Mouse (Mus musculus) CH12.LX (cell line): ENCODE measurements around the gene Ric8b. TPM values are rescaled to one million over a fixed set of nuclear protein-coding genes. Genes with fewer than 3 reads are reported as not detected.

Experiments used
- DNase-seq: peaks from one replicate; pipeline ENCODE4 v3.0.0-alpha.2; 2013; ENCODE audit errors: extremely low read depth
- H3K27ac ChIP-seq: 2 replicates; pipeline ENCODE4 v1.5.1; 2012; ENCODE audit warnings: low read depth, mild to moderate bottlenecking, control low read depth, moderate library complexity; ENCODE audit not compliant: insufficient read depth
- H3K27me3 ChIP-seq: replicated peaks from 2 replicates; pipeline ENCODE3; 2012; ENCODE audit warnings: inconsistent platforms
- H3K36me3 ChIP-seq, 2 experiments: replicated peaks in 1 of 2; 2 replicates each; pipeline versions ENCODE3 to v1.6.1; 2012; ENCODE audit warnings: inconsistent platforms in 1 of 2, low read length in 1 of 2, mild to moderate bottlenecking in 1 of 2, mixed read lengths in 1 of 2, moderate library complexity in 1 of 2; ENCODE audit not compliant: control insufficient read depth in 1 of 2, insufficient read depth in 1 of 2
- H3K4me1 ChIP-seq, 2 experiments: 2 replicates each; pipeline ENCODE4 v1.6.1; 2012; ENCODE audit warnings: inconsistent platforms in 1 of 2, moderate library complexity in 1 of 2; ENCODE audit not compliant: insufficient read depth in 2 of 2, control insufficient read depth in 1 of 2
- H3K4me2 ChIP-seq: 2 replicates; pipeline ENCODE4 v1.6.1; 2012; ENCODE audit warnings: low read depth, mild to moderate bottlenecking, control low read depth; ENCODE audit not compliant: poor library complexity, insufficient read depth, severe bottlenecking
- H3K4me3 ChIP-seq, 3 experiments: fragments of 150-350 bp in 1 of 3; sonication (generic) in 1 of 3; replicated peaks in 1 of 3; 2 replicates each; pipeline versions ENCODE3 to v1.5.1; 2011 to 2012; ENCODE audit warnings: low read depth in 2 of 3, low read length in 2 of 3, mild to moderate bottlenecking in 2 of 3, moderate library complexity in 2 of 3, control low read depth in 1 of 3, improper control_type of control experiment in 1 of 3, inconsistent platforms in 1 of 3, mixed read lengths in 1 of 3; ENCODE audit not compliant: poor library complexity in 1 of 3
- H3K79me2 ChIP-seq: replicated peaks from 2 replicates; pipeline ENCODE4 v1.6.1; 2012; ENCODE audit warnings: mild to moderate bottlenecking, moderate library complexity; ENCODE audit not compliant: control insufficient read depth, poor library complexity, insufficient read depth, severe bottlenecking; ENCODE audit errors: extremely low read depth
- H3K9ac ChIP-seq: 2 replicates; pipeline ENCODE4 v1.6.1; 2012; ENCODE audit warnings: low read depth, mild to moderate bottlenecking, control low read depth, moderate library complexity; ENCODE audit not compliant: insufficient read depth
- H3K9me3 ChIP-seq: replicated peaks from 2 replicates; pipeline ENCODE3; 2012; ENCODE audit warnings: low read length, inconsistent platforms, mixed read lengths
- CHD1 ChIP-seq: IDR thresholded peaks from 2 replicates; pipeline ENCODE4 v1.6.1; 2012; ENCODE audit warnings: low read depth, low read length, improper control_type of control experiment, inconsistent platforms
- CHD2 ChIP-seq: IDR thresholded peaks from 2 replicates; pipeline ENCODE4 v1.6.1; 2011; ENCODE audit warnings: low read length, improper control_type of control experiment
- CTCF ChIP-seq, 2 experiments: IDR thresholded peaks in 1 of 2; conservative IDR thresholded peaks in 1 of 2; 2 replicates each; pipeline ENCODE4 v1.5.1; 2011 to 2012; ENCODE audit warnings: low read depth in 2 of 2, low read length in 2 of 2, improper control_type of control experiment in 1 of 2, inconsistent platforms in 1 of 2, mild to moderate bottlenecking in 1 of 2, moderate library complexity in 1 of 2
- ETS1 ChIP-seq: conservative IDR thresholded peaks from 2 replicates; pipeline ENCODE4 v1.6.1; 2012; ENCODE audit warnings: low read depth, mild to moderate bottlenecking, inconsistent platforms, low read length, improper control_type of control experiment, moderate library complexity
- JUN ChIP-seq: IDR thresholded peaks from 2 replicates; pipeline ENCODE4 v1.6.1; 2011; ENCODE audit warnings: low read depth, mild to moderate bottlenecking, low read length, improper control_type of control experiment, moderate library complexity; ENCODE audit not compliant: insufficient read depth
- KAT2A ChIP-seq: IDR thresholded peaks from 2 replicates; pipeline ENCODE4 v1.6.1; 2012; ENCODE audit warnings: low read length, improper control_type of control experiment, inconsistent platforms; ENCODE audit not compliant: insufficient replicate concordance
- MAZ ChIP-seq: IDR thresholded peaks from 2 replicates; pipeline ENCODE4 v1.6.1; 2012; ENCODE audit warnings: low read depth, mild to moderate bottlenecking, inconsistent platforms, low read length, improper control_type of control experiment, moderate library complexity
- MXI1 ChIP-seq: IDR thresholded peaks from 2 replicates; pipeline ENCODE4 v1.6.1; 2011; ENCODE audit warnings: mild to moderate bottlenecking, low read depth, low read length, improper control_type of control experiment
- MYC ChIP-seq: IDR thresholded peaks from 2 replicates; pipeline ENCODE4 v1.6.1; 2011; ENCODE audit warnings: low read depth, mild to moderate bottlenecking, improper control_type of control experiment, low read length
- POLR2A ChIP-seq: IDR thresholded peaks from 2 replicates; pipeline ENCODE4 v1.6.1; 2011; ENCODE audit warnings: low read depth, mild to moderate bottlenecking, improper control_type of control experiment, low read length
- RAD21 ChIP-seq: IDR thresholded peaks from 2 replicates; pipeline ENCODE4 v1.6.1; 2011; ENCODE audit warnings: low read depth, mild to moderate bottlenecking, low read length, improper control_type of control experiment, moderate library complexity
- RCOR1 ChIP-seq: conservative IDR thresholded peaks from 2 replicates; pipeline ENCODE4 v1.6.1; 2012; ENCODE audit warnings: low read depth, mild to moderate bottlenecking, inconsistent platforms, low read length, improper control_type of control experiment
- SMC3 ChIP-seq: IDR thresholded peaks from 2 replicates; pipeline ENCODE4 v1.6.1; 2011; ENCODE audit warnings: low read depth, low read length, improper control_type of control experiment
- TBP ChIP-seq: conservative IDR thresholded peaks from 2 replicates; pipeline ENCODE4 v1.6.1; 2011; ENCODE audit warnings: low read depth, low read length, improper control_type of control experiment
- ZKSCAN1 ChIP-seq: IDR thresholded peaks from 2 replicates; pipeline ENCODE4 v1.6.1; 2012; ENCODE audit warnings: low read depth, inconsistent platforms, low read length, improper control_type of control experiment, borderline replicate concordance
- dilution Hi-C: fragments of 300-500 bp; cut with MboI; formaldehyde crosslinking; loops from 2 replicates; pipeline ENCODE4 v1.14.3; 2020; ENCODE audit warnings: low sequenced_read_pairs; ENCODE audit not compliant: extremely low pct_unique_long_range_greater_than_20kb, extremely low pct_ligation_motif_present
- in situ Hi-C: fragments of 300-500 bp; cut with MboI; formaldehyde crosslinking; loops from 3 replicates; pipeline ENCODE4 v1.14.3; 2019; ENCODE audit warnings: low sequenced_read_pairs, low pct_ligation_motif_present, low pct_unique_long_range_greater_than_20kb, mixed read lengths
- polyA plus RNA-seq: library from polyadenylated mRNA; unstranded; fragments of >175 nt; gene quantifications from 2 replicates; pipeline ENCODE4 v1.2.1, GENCODE M21; 2012; ENCODE audit warnings: low read depth; ENCODE audit not compliant: insufficient read length
- total RNA-seq, 2 experiments: library from RNA; depleted of rRNA; stranded (reverse); fragments of 300-350 nt in 1 of 2; fragments of >200 nt in 1 of 2; gene quantifications; 2 replicates each; pipeline ENCODE4 v1.2.3; 2012 to 2014

Gene Ric8b
- total and polyA plus RNA-seq, 3 experiments: 4.8 to 9.4 (median 6.3) TPM

GRCm38 (mm10) chr10:84948970-84949683 is 31.7 kb downstream of the Ric8b start:
- dilution Hi-C loops: no loop called here
- no peak for DNase-seq
- H3K9me3 ChIP-seq: no peaks in the 10 kb centered on the region
- no peak overlapping the region for H3K4me2 ChIP-seq
- H3K27me3 ChIP-seq: no peaks in the 10 kb centered on the region
- H3K4me3 ChIP-seq: no peak overlapping the region
- H3K36me3 ChIP-seq: peaks cover 20 to 69% of the 10 kb centered on the region in 2 experiments
- no peak overlapping the region for H3K27ac ChIP-seq
- H3K4me1 ChIP-seq: peaks cover 0 to 9% of the 10 kb centered on the region in 2 experiments; a peak in 1 of 4 replicates
- no peak overlapping the region for H3K9ac ChIP-seq
- TF ChIP-seq KAT2A (no peak), ETS1 (no peak), MAZ (no peak), POLR2A (no peak), RCOR1 (no peak), RAD21 (no peak), MXI1 (no peak), CHD1 (no peak), JUN (no peak)
- TF ChIP-seq, all 38 proteins: peak for 0
- in situ Hi-C loops: no loop called here
- no peaks in the 10 kb centered on the region for H3K79me2 ChIP-seq

- peaks cover 20 to 74% of the 10 kb centered on the region in 2 experiments for H3K36me3 ChIP-seq
- H3K9ac ChIP-seq: no peak overlapping the region
- dilution Hi-C loops (no loop called here), in situ Hi-C loops (no loop called here)
- DNase-seq: no peak
- no peak for TF ChIP-seq CTCF (conservative IDR thresholded peaks at IDR 0.05 in 1 of 2, IDR thresholded peaks at IDR 0.05 in 1 of 2; ENCODE audit: low read depth in 2 of 2, low read length in 2 of 2)
- TF ChIP-seq TBP: no peak
- no peak for TF ChIP-seq MYC
- TF ChIP-seq CHD2: no peak
- no peak for TF ChIP-seq RCOR1
- no peak for TF ChIP-seq ZKSCAN1
- no peak for TF ChIP-seq CHD1
- TF ChIP-seq SMC3: no peak
- H3K4me2 ChIP-seq: no peak overlapping the region
- H3K79me2 ChIP-seq: no peaks in the 10 kb centered on the region
- H3K4me3 ChIP-seq: no peak overlapping the region
- H3K9me3 ChIP-seq: no peaks in the 10 kb centered on the region
- no peak overlapping the region for H3K27ac ChIP-seq
- no peaks in the 10 kb centered on the region for H3K27me3 ChIP-seq
- peaks cover 0 to 9% of the 10 kb centered on the region in 2 experiments; a peak in 1 of 4 replicates for H3K4me1 ChIP-seq
These were observed 32.2 kb downstream of the Ric8b start for GRCm38 (mm10) chr10:84949684-84950010.
